Mouse (Mus musculus) heart, embryonic 14.5 days (tissue): ENCODE results near the gene Camk2d. TPM values are rescaled to one million over a fixed set of nuclear protein-coding genes. Genes with fewer than 3 reads are reported as not detected.

Source experiments
- ATAC-seq: fragments of 200-750 bp; cut with Nextera tagmentation; 2 replicates; pipeline ENCODE4 v1.8.0; 2017; ENCODE audit warnings: low read depth, moderate TSS enrichment; ENCODE audit not compliant: insufficient number of reproducible peaks, insufficient read depth, low FRiP score
- H3K27ac ChIP-seq, 2 experiments: fragments of 200-500 bp in 1 of 2; fragments of 300-500 bp in 1 of 2; sonication (generic) in 1 of 2; replicated peaks in 1 of 2; 2 replicates each; pipeline ENCODE4 v1.5.1; 2012 to 2014; ENCODE audit warnings: low read depth in 2 of 2, low read length in 2 of 2, control low read depth in 1 of 2, mild to moderate bottlenecking in 1 of 2, mixed read lengths in 1 of 2; ENCODE audit not compliant: control insufficient read depth in 1 of 2, insufficient read depth in 1 of 2
- H3K27me3 ChIP-seq: fragments of 300-500 bp; sonication (generic); 2 replicates; pipeline ENCODE4 v1.6.1; 2014; ENCODE audit warnings: mild to moderate bottlenecking, low read length, control low read depth; ENCODE audit not compliant: control insufficient read depth, insufficient read depth
- H3K36me3 ChIP-seq: fragments of 300-500 bp; sonication (generic); 2 replicates; pipeline ENCODE4 v1.6.1; 2014; ENCODE audit warnings: mild to moderate bottlenecking, control low read depth, low read length, mixed read lengths; ENCODE audit not compliant: control insufficient read depth, insufficient read depth
- H3K4me1 ChIP-seq, 2 experiments: fragments of 200-500 bp in 1 of 2; fragments of 300-500 bp in 1 of 2; sonication (generic) in 1 of 2; 2 replicates each; pipeline ENCODE4 v1.6.1; 2012 to 2014; ENCODE audit warnings: low read length in 2 of 2, control low read depth in 1 of 2, mixed read lengths in 1 of 2; ENCODE audit not compliant: control insufficient read depth in 2 of 2, insufficient read depth in 2 of 2
- H3K4me2 ChIP-seq: fragments of 300-500 bp; sonication (generic); 2 replicates; pipeline ENCODE4 v1.6.1; 2014; ENCODE audit warnings: mild to moderate bottlenecking, low read length
- H3K4me3 ChIP-seq, 2 experiments: fragments of 200-500 bp in 1 of 2; fragments of 300-500 bp in 1 of 2; sonication (generic) in 1 of 2; 2 replicates each; pipeline ENCODE4 v1.5.1; 2012 to 2014; ENCODE audit warnings: low read length in 2 of 2, mild to moderate bottlenecking in 2 of 2, control low read depth in 1 of 2, low read depth in 1 of 2, moderate library complexity in 1 of 2; ENCODE audit not compliant: control insufficient read depth in 1 of 2, insufficient read depth in 1 of 2
- H3K9ac ChIP-seq: fragments of 300-500 bp; sonication (generic); 2 replicates; pipeline ENCODE4 v1.6.1; 2014; ENCODE audit warnings: mild to moderate bottlenecking, low read length
- H3K9me3 ChIP-seq: fragments of 300-500 bp; sonication (generic); 2 replicates; pipeline ENCODE4 v1.6.1; 2016; ENCODE audit warnings: low read length, control low read depth; ENCODE audit not compliant: control insufficient read depth
- WGBS: fragments of 180-500 bp; shearing (Covaris S2); extraction: QIAGEN DNeasy Blood & Tissue Kit; methylation state at CpG from one replicate; pipeline ENCODE4 v1.1.7; 2014; 5-methylcytosine and 5-hydroxymethylcytosine counted together
- polyA plus RNA-seq: library from polyadenylated mRNA; unstranded; fragments of >200 nt; fragmentation: Nextera tagmentation; extraction: Ambion mirVana; gene quantifications from 2 replicates; pipeline ENCODE4 v1.2.1, GENCODE M21; 2014

The Camk2d gene
- polyA plus RNA-seq, 1 experiment from 2014 or later = 149 TPM

GRCm38 (mm10) chr3:126589556-126589955, 6.5 kb upstream of the Camk2d start:
- Histone ChIP-seq H3K27ac (no peak overlapping the region), H3K4me3 (no peak overlapping the region), H3K9me3 (no peaks in the 10 kb centered on the region), H3K4me2 (no peak overlapping the region), H3K27me3 (no peaks in the 10 kb centered on the region), H3K36me3 (no peaks in the 10 kb centered on the region), H3K9ac (no peak overlapping the region), H3K4me1 (no peaks in the 10 kb centered on the region)
- WGBS = 89% methylated on average over 7 of the region's 7 CpGs
- ATAC-seq = no peak

- Histone ChIP-seq H3K36me3 (peaks cover 4% of the 10 kb centered on the region), H3K4me3 (peak overlapping the region in 1 of 2 experiments; percentile 82; a peak in 1 of 4 replicates), H3K9ac (peak overlapping the region; percentile 51), H3K4me1 (peaks cover 0 to 19% of the 10 kb centered on the region in 2 experiments; a peak in 2 of 4 replicates), H3K27me3 (no peaks in the 10 kb centered on the region), H3K27ac (peak overlapping the region in 1 of 2 experiments; percentile 100; a peak in 2 of 4 replicates), H3K4me2 (peak overlapping the region; percentile 97), H3K9me3 (no peaks in the 10 kb centered on the region)
- ATAC-seq = no peak
- 73% methylated on average over 4 of the region's 4 CpGs for WGBS
Measured at GRCm38 (mm10) chr3:126595456-126595855, 646 bp upstream of the Camk2d start.

- ATAC-seq = peak; percentile 93
- Histone ChIP-seq H3K4me3 (peak overlapping the region; percentile 67 to 82), H3K9me3 (0 out of 2 replicates have a peak, but pooled peaks cover under 1% of the 10 kb centered on the region), H3K27me3 (no peaks in the 10 kb centered on the region), H3K4me1 (peaks cover 0 to 23% of the 10 kb centered on the region in 2 experiments; a peak in 2 of 4 replicates), H3K4me2 (peak overlapping the region; percentile 97), H3K27ac (peak overlapping the region; percentile 98 to 100), H3K9ac (peak overlapping the region; percentile 98), H3K36me3 (peaks cover 15% of the 10 kb centered on the region)
- WGBS = 0% methylated on average over 60 of the region's 69 CpGs
Measured at GRCm38 (mm10) chr3:126596491-126597160, 524 bp downstream of the Camk2d start.

DNA sequence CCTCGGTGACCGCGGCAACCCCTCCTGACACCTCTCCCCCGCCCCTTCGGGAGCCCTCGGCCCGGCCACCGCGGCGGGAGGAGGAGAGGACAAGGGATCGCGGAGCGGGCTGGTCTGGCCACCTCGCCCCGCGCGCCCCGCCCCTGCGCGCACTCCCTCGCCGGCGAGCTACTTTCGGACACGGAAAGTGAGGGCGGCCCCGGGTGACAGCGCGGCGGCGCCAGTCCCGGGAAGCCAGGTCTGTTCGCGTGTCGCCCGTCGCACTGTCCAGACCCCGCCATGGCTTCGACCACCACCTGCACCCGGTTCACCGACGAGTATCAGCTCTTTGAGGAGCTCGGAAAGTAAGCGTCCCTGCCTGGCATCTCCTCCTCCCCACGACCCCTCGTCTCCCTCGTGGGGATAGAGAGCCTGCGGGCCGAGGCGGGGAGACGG, 1.1 kb downstream of the Camk2d start:
- 0 out of 2 replicates have a peak, but pooled peaks cover 3% of the 10 kb centered on the region for H3K9me3 ChIP-seq
- H3K36me3 ChIP-seq = peaks cover 18% of the 10 kb centered on the region
- peak overlapping the region; percentile 98 to 100 for H3K27ac ChIP-seq
- ATAC-seq = peak; percentile 75
- WGBS = under 1% methylated on average over 46 of the region's 51 CpGs
- H3K4me3 ChIP-seq = peak overlapping the region; percentile 67 to 82
- H3K27me3 ChIP-seq = no peaks in the 10 kb centered on the region
- peaks cover 0 to 23% of the 10 kb centered on the region in 2 experiments; a peak in 2 of 4 replicates for H3K4me1 ChIP-seq
- H3K4me2 ChIP-seq = peak overlapping the region; percentile 97
- H3K9ac ChIP-seq = peak overlapping the region; percentile 98

GRCm38 (mm10) chr3:126597596-126598328, 1.7 kb downstream of the Camk2d start:
- H3K4me2 ChIP-seq = peak overlapping the region; percentile 97
- H3K36me3 ChIP-seq = peaks cover 18% of the 10 kb centered on the region
- peak overlapping the region; percentile 98 to 100 for H3K27ac ChIP-seq
- H3K9me3 ChIP-seq = 0 out of 2 replicates have a peak, but pooled peaks cover 3% of the 10 kb centered on the region
- H3K4me1 ChIP-seq = peaks cover 1 to 23% of the 10 kb centered on the region in 2 experiments; a peak in 3 of 4 replicates
- 0 out of 2 replicates have a peak, but pooled peaks have one; percentile 4 for ATAC-seq
- peak overlapping the region; percentile 98 for H3K9ac ChIP-seq
- H3K27me3 ChIP-seq = no peaks in the 10 kb centered on the region
- H3K4me3 ChIP-seq = peak overlapping the region; percentile 67 to 82
- under 1% methylated on average over 29 of the region's 29 CpGs for whole genome bisulfite sequencing

DNA sequence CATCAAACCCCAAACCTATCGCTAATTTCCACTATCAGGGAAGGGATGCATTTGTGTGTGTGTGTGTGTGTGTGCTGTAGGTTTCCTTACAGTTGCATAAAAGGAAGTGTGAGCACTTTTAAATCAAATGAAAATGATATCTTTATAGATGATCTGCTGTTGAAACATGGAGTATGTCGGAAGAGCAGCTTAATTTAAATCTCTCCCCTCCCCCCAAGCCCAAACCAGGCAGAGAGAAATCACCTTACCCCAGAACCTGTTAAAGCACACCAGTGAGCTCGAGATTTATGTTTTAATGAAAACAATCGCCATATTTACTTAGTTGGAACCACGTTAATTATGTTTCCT, 2.2 kb downstream of the Camk2d start:
- H3K36me3 ChIP-seq = peaks cover 19% of the 10 kb centered on the region
- H3K27ac ChIP-seq = peak overlapping the region; percentile 98 to 100
- H3K27me3 ChIP-seq = no peaks in the 10 kb centered on the region
- H3K4me3 ChIP-seq = peak overlapping the region; percentile 67 to 82
- no peak for ATAC-seq
- peak overlapping the region; percentile 97 for H3K4me2 ChIP-seq
- WGBS = 1% methylated on average over 5 of the region's 5 CpGs
- H3K4me1 ChIP-seq = peaks cover 3 to 27% of the 10 kb centered on the region in 2 experiments; a peak in 3 of 4 replicates
- H3K9ac ChIP-seq = peak overlapping the region; percentile 98
- H3K9me3 ChIP-seq = 0 out of 2 replicates have a peak, but pooled peaks cover 3% of the 10 kb centered on the region

DNA sequence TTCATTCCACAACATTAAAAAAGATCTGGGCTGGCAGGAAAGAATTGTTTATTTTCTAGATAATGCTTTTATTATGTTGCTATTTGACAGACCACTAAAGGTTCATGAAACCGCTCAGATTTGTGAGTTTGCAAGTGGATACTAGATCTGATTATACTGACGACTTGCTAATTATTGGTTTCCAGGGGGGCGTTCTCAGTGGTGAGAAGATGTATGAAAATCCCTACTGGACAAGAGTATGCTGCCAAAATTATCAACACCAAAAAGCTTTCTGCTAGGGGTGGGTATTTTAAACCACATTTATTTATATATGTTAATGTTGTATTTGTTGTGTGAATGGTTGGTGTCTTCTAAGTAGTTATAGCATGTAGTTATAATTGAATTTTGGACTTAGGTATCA, 2.8 kb downstream of the Camk2d start:
- Histone ChIP-seq H3K4me1 (peaks cover 3 to 29% of the 10 kb centered on the region in 2 experiments; a peak in 3 of 4 replicates), H3K4me2 (peak overlapping the region; percentile 97), H3K27me3 (no peaks in the 10 kb centered on the region), H3K9me3 (0 out of 2 replicates have a peak, but pooled peaks cover 3% of the 10 kb centered on the region), H3K27ac (no peak overlapping the region), H3K9ac (peak overlapping the region; percentile 98), H3K36me3 (peaks cover 22% of the 10 kb centered on the region), H3K4me3 (peak overlapping the region in 1 of 2 experiments; percentile 82; a peak in 2 of 4 replicates)
- WGBS = 22% methylated on average over 3 of the region's 3 CpGs
- no peak for ATAC-seq
